Mouse (Mus musculus): ENCODE data around the gene Il18bp.

- TF ChIP-seq POLR2A (IDR thresholded peaks at IDR 0.05; ENCODE audit: low read depth, low read length) (no peak), CTCF (IDR thresholded peaks at IDR 0.05; ENCODE audit: extremely low read depth, insufficient read length, insufficient replicate concordance, low read depth, low read length) (no peak)
Observed at GRCm38 (mm10) chr7:102000296-102000695, 18.2 kb downstream of the Il18bp start.
